Mouse (Mus musculus): ENCODE results near the gene Foxo3.

DNA sequence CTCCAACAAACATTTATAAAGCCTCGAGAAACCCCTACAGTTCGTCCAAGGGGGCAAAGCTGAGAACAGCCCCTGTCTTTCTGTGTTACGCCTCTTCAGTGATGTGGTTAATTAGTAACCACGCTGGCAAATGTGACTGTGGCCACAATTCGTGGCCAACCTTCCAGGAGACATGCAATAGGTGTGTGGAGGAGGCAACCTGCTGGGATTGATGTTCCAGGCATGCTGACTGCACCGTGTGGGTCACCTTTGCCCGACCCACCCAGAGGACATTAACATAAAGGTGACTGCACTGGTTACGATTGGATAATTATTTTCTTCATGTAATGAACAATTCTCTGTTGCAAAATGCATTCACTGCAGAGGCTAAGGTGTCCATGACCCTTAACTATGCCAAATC is 74.0 kb downstream of the Foxo3 start:
- TF ChIP-seq CTCF (IDR thresholded peaks at IDR 0.05; ENCODE audit: low read depth) (no peak), EP300 (IDR thresholded peaks at IDR 0.05; ENCODE audit: low read depth) (no peak)

Measured in liver, embryonic 14.5 days (tissue).